Mouse (Mus musculus) embryonic facial prominence, embryonic 15.5 days (tissue): ENCODE data around the gene Cd300lb. TPM values are rescaled to one million over a fixed set of nuclear protein-coding genes. Genes with fewer than 3 reads are reported as not detected.
"Not testable (repeated sequence)": the region's sequence is repeated elsewhere in the genome, so short reads cannot be mapped to it uniquely, and the experiment has no call there.

ENCODE experiments used
- ATAC-seq: fragments of 200-750 bp; cut with Nextera tagmentation; 2 replicates; pipeline ENCODE4 v1.8.0; 2017; ENCODE audit warnings: low read depth, moderate TSS enrichment; ENCODE audit not compliant: insufficient number of reproducible peaks, low FRiP score, low TSS enrichment
- H3K27ac ChIP-seq: fragments of 300-500 bp; sonication (generic); replicated peaks from 2 replicates; pipeline ENCODE4 v1.5.1; 2015; ENCODE audit warnings: mild to moderate bottlenecking, inconsistent platforms
- H3K27me3 ChIP-seq: fragments of 300-500 bp; sonication (generic); 2 replicates; pipeline ENCODE4 v1.6.1; 2015; ENCODE audit warnings: inconsistent platforms
- H3K36me3 ChIP-seq: fragments of 300-500 bp; sonication (generic); 2 replicates; pipeline ENCODE4 v1.6.1; 2015; ENCODE audit warnings: mild to moderate bottlenecking, inconsistent platforms
- H3K4me1 ChIP-seq: fragments of 300-500 bp; sonication (generic); 2 replicates; pipeline ENCODE4 v1.6.1; 2015; ENCODE audit warnings: inconsistent platforms
- H3K4me2 ChIP-seq: fragments of 300-500 bp; sonication (generic); replicated peaks from 2 replicates; pipeline ENCODE4 v1.6.1; 2015; ENCODE audit warnings: mild to moderate bottlenecking, inconsistent platforms
- H3K4me3 ChIP-seq: fragments of 300-500 bp; sonication (generic); replicated peaks from 2 replicates; pipeline ENCODE4 v1.5.1; 2015; ENCODE audit warnings: mild to moderate bottlenecking, inconsistent platforms
- H3K9ac ChIP-seq: fragments of 300-500 bp; sonication (generic); 2 replicates; pipeline ENCODE4 v1.6.1; 2015; ENCODE audit warnings: inconsistent platforms
- H3K9me3 ChIP-seq: fragments of 300-500 bp; sonication (generic); replicated peaks from 2 replicates; pipeline ENCODE4 v1.6.1; 2016; ENCODE audit warnings: inconsistent platforms
- WGBS: fragments of 180-500 bp; shearing (Covaris S2); methylation state at CpG from one replicate; pipeline ENCODE4 v1.1.7; 2015; 5-methylcytosine and 5-hydroxymethylcytosine counted together
- polyA plus RNA-seq: library from polyadenylated mRNA; unstranded; fragments of >200 nt; fragmentation: Nextera tagmentation; extraction: Ambion mirVana; gene quantifications from 2 replicates; pipeline ENCODE4 v1.2.1, GENCODE M21; 2015

Gene Cd300lb
- polyA plus RNA-seq, 1 experiment from 2014 or later: 0.61 TPM

DNA sequence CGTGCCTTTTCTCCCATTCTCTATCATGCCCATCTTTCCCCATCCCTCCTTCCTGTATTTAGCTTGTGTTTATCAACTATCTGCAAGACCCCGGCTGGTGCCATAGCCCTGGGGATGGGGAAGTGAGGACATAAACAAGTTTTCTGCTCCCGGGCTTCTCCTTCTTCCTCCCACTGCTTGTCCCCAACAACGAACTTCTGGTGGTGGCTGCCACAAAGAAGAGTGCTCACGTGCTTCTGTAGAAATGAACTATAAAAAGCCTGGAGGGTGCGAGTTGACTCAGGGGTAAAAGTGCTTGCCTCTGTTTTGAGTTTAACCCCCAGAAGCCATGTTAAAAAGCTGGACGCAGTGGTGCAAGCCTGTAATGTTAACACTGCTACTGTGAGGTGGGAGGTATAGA, 19.2 kb downstream of the Cd300lb start:
- H3K36me3 ChIP-seq: no peaks in the 10 kb centered on the region
- no peak for ATAC-seq
- no peak overlapping the region for H3K9ac ChIP-seq
- WGBS: 28% methylated on average over 7 of the region's 7 CpGs
- no peak overlapping the region for H3K27ac ChIP-seq
- H3K27me3 ChIP-seq: no peaks in the 10 kb centered on the region
- no peak overlapping the region for H3K4me2 ChIP-seq
- H3K9me3 ChIP-seq: no peaks in the 10 kb centered on the region
- H3K4me1 ChIP-seq: no peaks in the 10 kb centered on the region
- H3K4me3 ChIP-seq: no peak overlapping the region

DNA sequence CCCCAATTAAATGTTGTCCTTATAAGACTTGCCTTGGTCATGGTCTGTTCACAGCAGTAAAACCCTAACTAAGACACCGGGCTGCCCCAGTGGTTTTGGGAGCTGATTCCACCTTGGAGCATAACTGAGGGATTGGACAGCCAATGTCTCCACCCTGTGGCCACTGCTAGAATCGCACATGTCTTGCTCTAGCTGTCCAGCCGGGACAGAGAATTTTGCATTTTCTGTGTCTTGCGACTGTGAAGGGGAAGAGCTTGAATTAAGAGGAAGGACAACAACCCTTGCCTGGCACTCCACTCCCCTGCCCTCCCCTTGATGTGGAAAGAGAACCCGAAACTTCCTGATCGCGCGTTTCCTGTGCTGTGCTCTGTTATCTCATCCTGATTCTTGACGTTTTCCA, 21.3 kb downstream of the Cd300lb start:
- Histone ChIP-seq H3K27me3 (no peaks in the 10 kb centered on the region), H3K9me3 (no peaks in the 10 kb centered on the region), H3K9ac (no peak overlapping the region), H3K27ac (no peak overlapping the region), H3K4me2 (no peak overlapping the region), H3K4me3 (no peak overlapping the region), H3K4me1 (no peaks in the 10 kb centered on the region), H3K36me3 (no peaks in the 10 kb centered on the region)
- WGBS: 15% methylated on average over 9 of the region's 9 CpGs
- ATAC-seq: no peak

DNA sequence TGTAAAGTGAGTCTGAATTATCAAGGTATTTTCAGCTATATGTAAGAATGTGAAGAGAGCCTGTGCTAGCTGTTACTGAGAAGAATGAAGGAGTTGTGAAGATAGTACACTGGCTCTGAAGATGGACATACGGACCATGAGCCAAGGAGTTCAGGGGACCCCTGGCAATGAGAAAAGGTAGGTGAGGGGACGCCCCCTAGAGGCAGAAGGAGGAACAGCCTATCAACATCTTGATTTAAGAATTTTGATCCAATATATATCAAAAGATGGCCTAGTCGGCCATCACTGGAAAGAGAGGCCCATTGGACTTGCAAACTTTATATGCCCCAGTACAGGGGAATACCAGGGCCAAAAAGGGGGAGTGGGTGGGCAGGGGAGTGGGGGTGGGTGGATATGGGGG, 24.6 kb downstream of the Cd300lb start:
- not testable (repeated sequence) for ATAC-seq, H3K36me3 ChIP-seq, H3K27me3 ChIP-seq, H3K9me3 ChIP-seq, H3K4me1 ChIP-seq, H3K9ac ChIP-seq, H3K4me3 ChIP-seq, H3K27ac ChIP-seq, H3K4me2 ChIP-seq
- WGBS: 37% methylated on average over 3 of the region's 3 CpGs

DNA sequence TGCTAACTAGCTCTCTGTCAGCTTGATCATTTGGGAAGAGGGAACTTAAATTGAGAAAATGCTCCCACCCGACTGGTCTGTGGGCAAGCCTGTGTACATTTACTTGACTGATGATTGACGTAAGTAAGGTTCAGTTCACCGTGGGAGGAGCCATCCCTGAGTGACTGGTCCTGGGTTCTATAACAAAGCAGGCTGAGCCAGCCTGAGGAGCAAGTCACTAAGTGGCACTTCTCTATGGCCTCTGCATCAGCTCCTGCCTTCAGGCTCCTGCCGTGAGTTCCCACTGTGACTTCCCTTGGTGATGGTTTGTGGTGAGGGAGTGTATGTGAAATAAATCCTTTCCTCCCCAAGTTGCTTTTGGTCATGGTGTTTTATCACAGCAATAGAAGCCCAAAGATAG, 26.1 kb downstream of the Cd300lb start:
- WGBS: 32% methylated on average over 4 of the region's 4 CpGs
- ATAC-seq: no peak

GRCm38 (mm10) chr11:114907567-114907966, 26.6 kb downstream of the Cd300lb start:
- Histone ChIP-seq H3K27ac (no peak overlapping the region), H3K9me3 (no peaks in the 10 kb centered on the region), H3K36me3 (no peaks in the 10 kb centered on the region), H3K4me3 (no peak overlapping the region), H3K27me3 (no peaks in the 10 kb centered on the region), H3K4me1 (no peaks in the 10 kb centered on the region), H3K4me2 (no peak overlapping the region), H3K9ac (no peak overlapping the region)
- 76% methylated on average over 4 of the region's 4 CpGs for WGBS
- ATAC-seq: no peak

More for the DNA sequence above, 26.1 kb downstream of the Cd300lb start:
- Histone ChIP-seq H3K27ac (no peak overlapping the region), H3K27me3 (no peaks in the 10 kb centered on the region), H3K9ac (no peak overlapping the region), H3K4me1 (no peaks in the 10 kb centered on the region), H3K36me3 (no peaks in the 10 kb centered on the region), H3K4me2 (no peak overlapping the region), H3K4me3 (no peak overlapping the region), H3K9me3 (no peaks in the 10 kb centered on the region)

DNA sequence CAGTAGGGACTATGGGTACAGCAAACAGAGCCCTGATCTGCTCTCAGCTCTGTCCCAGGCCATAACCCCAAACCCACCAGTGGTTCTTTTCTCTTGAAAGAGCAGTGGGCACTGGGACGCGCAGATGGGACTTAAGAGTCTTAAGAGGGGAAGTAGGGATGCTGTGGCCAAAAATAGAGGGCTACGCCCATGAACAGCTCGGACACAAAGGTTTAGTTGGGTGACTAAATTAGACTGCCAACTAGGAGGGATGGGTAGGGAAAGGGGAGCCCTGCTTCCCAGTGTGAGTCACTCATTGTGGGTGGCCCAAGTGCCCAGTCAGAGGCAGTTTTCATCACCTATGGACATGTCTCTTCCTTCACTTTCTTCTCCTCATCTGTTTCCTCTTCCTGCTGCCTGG, 31.0 kb downstream of the Cd300lb start:
- no peaks in the 10 kb centered on the region for H3K9me3 ChIP-seq
- H3K27ac ChIP-seq: no peak overlapping the region
- H3K27me3 ChIP-seq: no peaks in the 10 kb centered on the region
- 91% methylated on average over 4 of the region's 4 CpGs for WGBS
- H3K36me3 ChIP-seq: no peaks in the 10 kb centered on the region
- H3K9ac ChIP-seq: no peak overlapping the region
- no peak overlapping the region for H3K4me3 ChIP-seq
- no peak overlapping the region for H3K4me2 ChIP-seq
- no peak for ATAC-seq
- no peaks in the 10 kb centered on the region for H3K4me1 ChIP-seq

- Histone ChIP-seq H3K9ac (no peak overlapping the region), H3K36me3 (no peaks in the 10 kb centered on the region), H3K27ac (no peak overlapping the region), H3K4me1 (no peaks in the 10 kb centered on the region), H3K27me3 (no peaks in the 10 kb centered on the region), H3K4me3 (no peak overlapping the region), H3K9me3 (no peaks in the 10 kb centered on the region), H3K4me2 (no peak overlapping the region)
- ATAC-seq: no peak
- 30% methylated on average over 1 of the region's 1 CpGs for WGBS
Observed at GRCm38 (mm10) chr11:114898026-114898425, 36.2 kb downstream of the Cd300lb start.

DNA sequence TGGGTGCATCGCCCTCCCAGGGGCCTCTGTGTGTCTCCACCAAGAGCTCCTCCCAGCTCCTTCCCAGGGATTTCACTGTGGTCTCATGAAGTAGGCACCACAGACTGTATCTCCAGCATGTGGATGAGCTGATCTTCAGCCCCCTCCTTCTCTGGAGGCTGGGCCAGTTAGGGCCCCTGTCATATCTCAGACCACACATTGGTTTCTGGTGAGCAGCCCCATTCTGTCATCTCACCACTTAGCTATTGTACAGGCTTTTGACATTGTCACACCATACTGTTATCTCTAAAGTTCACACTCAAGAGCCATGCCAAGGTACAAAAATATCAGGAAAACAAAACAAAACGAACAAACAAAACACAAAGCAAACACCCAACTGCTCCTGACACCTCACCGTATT, 38.1 kb downstream of the Cd300lb start:
- WGBS: 86% methylated on average over 3 of the region's 3 CpGs
- no peak for ATAC-seq

GRCm38 (mm10) chr11:114890542-114890941, 43.6 kb downstream of the Cd300lb start:
- no peaks in the 10 kb centered on the region for H3K27me3 ChIP-seq
- no peak overlapping the region for H3K9ac ChIP-seq
- no peak overlapping the region for H3K4me2 ChIP-seq
- H3K36me3 ChIP-seq: no peaks in the 10 kb centered on the region
- H3K4me1 ChIP-seq: no peaks in the 10 kb centered on the region
- H3K4me3 ChIP-seq: no peak overlapping the region
- no peaks in the 10 kb centered on the region for H3K9me3 ChIP-seq
- 59% methylated on average over 5 of the region's 5 CpGs for WGBS
- no peak overlapping the region for H3K27ac ChIP-seq
- ATAC-seq: no peak

More for the DNA sequence above, 38.1 kb downstream of the Cd300lb start:
- H3K4me2 ChIP-seq: no peak overlapping the region
- H3K36me3 ChIP-seq: no peaks in the 10 kb centered on the region
- H3K4me1 ChIP-seq: no peaks in the 10 kb centered on the region
- no peak overlapping the region for H3K4me3 ChIP-seq
- no peaks in the 10 kb centered on the region for H3K9me3 ChIP-seq
- no peaks in the 10 kb centered on the region for H3K27me3 ChIP-seq
- H3K27ac ChIP-seq: no peak overlapping the region
- no peak overlapping the region for H3K9ac ChIP-seq

DNA sequence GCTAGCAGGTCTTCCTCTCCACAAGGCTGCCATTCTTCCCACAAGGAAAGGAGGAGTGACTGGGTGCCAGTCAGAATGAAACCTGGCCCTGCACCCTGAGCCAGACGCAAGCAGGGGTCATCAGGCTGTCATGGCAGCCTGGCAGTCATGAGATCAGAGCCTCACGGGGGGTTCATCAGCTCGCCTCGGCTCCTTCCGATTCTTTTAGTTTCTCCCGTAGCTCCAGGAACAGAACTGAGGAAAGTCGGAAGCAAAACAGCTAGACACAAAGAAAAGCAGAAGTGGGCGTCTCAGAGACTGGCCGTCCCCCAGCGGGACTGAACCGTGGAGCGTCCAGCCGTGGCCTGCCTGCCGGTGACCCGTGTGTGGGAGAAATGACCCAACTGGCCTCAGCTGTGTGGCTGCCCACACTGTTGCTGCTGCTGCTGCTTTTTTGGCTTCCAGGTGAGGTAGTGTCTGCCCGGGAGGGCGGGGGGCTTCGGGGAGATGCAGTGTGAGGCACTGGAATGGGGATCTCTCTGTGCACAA, 44.1 kb downstream of the Cd300lb start, which contains the start of gene Cd300a:
Gene Cd300a, plus strand, starts transcription at position 51 of the 528 bp plus-strand sequence.
- 66% methylated on average over 18 of the region's 18 CpGs for WGBS

GRCm38 (mm10) chr11:114884380-114885100, 49.6 kb downstream of the Cd300lb start:
- Histone ChIP-seq H3K27ac (no peak overlapping the region), H3K9me3 (no peaks in the 10 kb centered on the region), H3K27me3 (no peaks in the 10 kb centered on the region), H3K4me2 (no peak overlapping the region), H3K36me3 (no peaks in the 10 kb centered on the region), H3K9ac (no peak overlapping the region), H3K4me3 (no peak overlapping the region), H3K4me1 (no peaks in the 10 kb centered on the region)
- ATAC-seq: no peak
- 83% methylated on average over 4 of the region's 4 CpGs for WGBS

More for the DNA sequence above, 44.1 kb downstream of the Cd300lb start, which contains the start of gene Cd300a:
- H3K4me2 ChIP-seq: no peak within 1 kb of the TSS
- no peak within 1 kb of the TSS for H3K27ac ChIP-seq
- no peaks in the 10 kb centered on the region for H3K9me3 ChIP-seq
- H3K4me1 ChIP-seq: no peaks in the 10 kb centered on the region
- no peak for ATAC-seq
- H3K9ac ChIP-seq: no peak within 1 kb of the TSS
- H3K27me3 ChIP-seq: no peaks in the 10 kb centered on the region
- no peak within 1 kb of the TSS for H3K4me3 ChIP-seq
- no peaks in the 10 kb centered on the region for H3K36me3 ChIP-seq
